Mouse (Mus musculus) forebrain, embryonic 13.5 days (tissue): Measurements from ENCODE around the gene Fjx1. TPM values are rescaled to one million over a fixed set of nuclear protein-coding genes. Genes with fewer than 3 reads are reported as not detected.

Source experiments
- ATAC-seq: fragments of 200-750 bp; cut with Nextera tagmentation; 2 replicates; pipeline ENCODE4 v1.8.0; 2017
- H3K27ac ChIP-seq: fragments of 300-500 bp; sonication (generic); 2 replicates; pipeline ENCODE4 v1.5.1; 2015; ENCODE audit warnings: inconsistent platforms, mild to moderate bottlenecking, moderate library complexity
- H3K27me3 ChIP-seq: fragments of 300-500 bp; sonication (generic); 2 replicates; pipeline ENCODE4 v1.6.1; 2015; ENCODE audit warnings: mild to moderate bottlenecking, inconsistent platforms
- H3K36me3 ChIP-seq: fragments of 300-500 bp; sonication (generic); 2 replicates; pipeline ENCODE4 v1.6.1; 2015; ENCODE audit warnings: mild to moderate bottlenecking, inconsistent platforms; ENCODE audit not compliant: poor library complexity, severe bottlenecking
- H3K4me1 ChIP-seq: fragments of 300-500 bp; sonication (generic); 2 replicates; pipeline ENCODE4 v1.6.1; 2015; ENCODE audit warnings: inconsistent platforms
- H3K4me2 ChIP-seq: fragments of 300-500 bp; sonication (generic); 2 replicates; pipeline ENCODE4 v1.6.1; 2015; ENCODE audit warnings: inconsistent platforms, mild to moderate bottlenecking, moderate library complexity
- H3K4me3 ChIP-seq: fragments of 300-500 bp; sonication (generic); 2 replicates; pipeline ENCODE4 v1.5.1; 2015; ENCODE audit warnings: mild to moderate bottlenecking, inconsistent platforms
- H3K9ac ChIP-seq: fragments of 300-500 bp; sonication (generic); 2 replicates; pipeline ENCODE4 v1.6.1; 2015; ENCODE audit warnings: mild to moderate bottlenecking, inconsistent platforms
- H3K9me3 ChIP-seq: fragments of 300-500 bp; sonication (generic); replicated peaks from 2 replicates; pipeline ENCODE4 v1.6.1; 2016; ENCODE audit warnings: inconsistent platforms
- WGBS: fragments of 180-500 bp; shearing (Covaris S2); methylation state at CpG from one replicate; pipeline ENCODE4 v1.1.7; 2015; 5-methylcytosine and 5-hydroxymethylcytosine counted together
- polyA plus RNA-seq: library from polyadenylated mRNA; unstranded; fragments of >200 nt; fragmentation: Nextera tagmentation; extraction: Ambion mirVana; gene quantifications from 2 replicates; pipeline ENCODE4 v1.2.1, GENCODE M21; 2015

Gene Fjx1
- 24.2 and 25.5 TPM in 2 replicates for polyA plus RNA-seq

- ATAC-seq: peak; percentile 83
- H3K27me3 ChIP-seq: no peaks in the 10 kb centered on the region
- H3K36me3 ChIP-seq: peaks cover 8% of the 10 kb centered on the region
- H3K4me3 ChIP-seq: peak within 1 kb of the TSS; percentile 90
- no peaks in the 10 kb centered on the region for H3K9me3 ChIP-seq
- WGBS: 1% methylated on average over 31 of the region's 49 CpGs
- H3K9ac ChIP-seq: peak within 1 kb of the TSS; percentile 99
- H3K4me1 ChIP-seq: peaks cover 34% of the 10 kb centered on the region
- H3K4me2 ChIP-seq: peak within 1 kb of the TSS; percentile 92
- H3K27ac ChIP-seq: peak within 1 kb of the TSS; percentile 96
Measured at GRCm38 (mm10) chr2:102451671-102452549, at the start of gene Fjx1. Gene Fjx1 (minus strand): TSS chr2:102452499.

- ATAC-seq: no peak
- Histone ChIP-seq H3K36me3 (no peaks in the 10 kb centered on the region), H3K4me3 (no peak overlapping the region), H3K4me2 (no peak overlapping the region), H3K27me3 (no peaks in the 10 kb centered on the region), H3K27ac (no peak overlapping the region), H3K9me3 (no peaks in the 10 kb centered on the region), H3K9ac (no peak overlapping the region), H3K4me1 (no peaks in the 10 kb centered on the region)
- 64% methylated on average over 4 of the region's 4 CpGs for WGBS
Measured at GRCm38 (mm10) chr2:102500001-102500689, 47.8 kb upstream of the Fjx1 start.

- Histone ChIP-seq H3K9me3 (no peaks in the 10 kb centered on the region), H3K9ac (no peak overlapping the region), H3K4me3 (no peak overlapping the region), H3K27ac (no peak overlapping the region), H3K36me3 (no peaks in the 10 kb centered on the region), H3K4me2 (no peak overlapping the region), H3K27me3 (no peaks in the 10 kb centered on the region), H3K4me1 (no peaks in the 10 kb centered on the region)
- ATAC-seq: no peak
- WGBS: 50% methylated on average over 3 of the region's 3 CpGs
Measured at GRCm38 (mm10) chr2:102480738-102481137, 28.4 kb upstream of the Fjx1 start.

GRCm38 (mm10) chr2:102476101-102476500 is 23.8 kb upstream of the Fjx1 start:
- Histone ChIP-seq H3K27me3 (no peaks in the 10 kb centered on the region), H3K36me3 (no peaks in the 10 kb centered on the region), H3K4me3 (no peak overlapping the region), H3K27ac (no peak overlapping the region), H3K9me3 (no peaks in the 10 kb centered on the region), H3K9ac (no peak overlapping the region), H3K4me1 (no peaks in the 10 kb centered on the region), H3K4me2 (no peak overlapping the region)
- no peak for ATAC-seq
- WGBS: 66% methylated on average over 2 of the region's 2 CpGs

GRCm38 (mm10) chr2:102468645-102469044 is 16.3 kb upstream of the Fjx1 start:
- Histone ChIP-seq H3K27ac (no peak overlapping the region), H3K9ac (no peak overlapping the region), H3K27me3 (no peaks in the 10 kb centered on the region), H3K4me2 (no peak overlapping the region), H3K9me3 (no peaks in the 10 kb centered on the region), H3K36me3 (no peaks in the 10 kb centered on the region), H3K4me1 (peaks cover 10% of the 10 kb centered on the region), H3K4me3 (no peak overlapping the region)
- ATAC-seq: no peak
- WGBS: 65% methylated on average over 3 of the region's 3 CpGs

- no peak overlapping the region for H3K27ac ChIP-seq
- H3K4me2 ChIP-seq: no peak overlapping the region
- H3K9me3 ChIP-seq: no peaks in the 10 kb centered on the region
- peaks cover 10% of the 10 kb centered on the region for H3K4me1 ChIP-seq
- ATAC-seq: peak; percentile 34; the same call in 1 of the 2 replicates
- H3K4me3 ChIP-seq: no peak overlapping the region
- no peak overlapping the region for H3K9ac ChIP-seq
- no peaks in the 10 kb centered on the region for H3K36me3 ChIP-seq
- no peaks in the 10 kb centered on the region for H3K27me3 ChIP-seq
- 92% methylated on average over 2 of the region's 2 CpGs for WGBS
Measured at GRCm38 (mm10) chr2:102464342-102464732, 12.0 kb upstream of the Fjx1 start.

GRCm38 (mm10) chr2:102463587-102464341 is 11.5 kb upstream of the Fjx1 start:
- 58% methylated on average over 12 of the region's 12 CpGs for WGBS
- H3K36me3 ChIP-seq: no peaks in the 10 kb centered on the region
- H3K4me1 ChIP-seq: peaks cover 10% of the 10 kb centered on the region
- peak overlapping the region; percentile 48; the same call in 1 of the 2 replicates for H3K27ac ChIP-seq
- ATAC-seq: peak; percentile 57; the same call in 1 of the 2 replicates
- no peak overlapping the region for H3K4me3 ChIP-seq
- H3K27me3 ChIP-seq: no peaks in the 10 kb centered on the region
- H3K4me2 ChIP-seq: no peak overlapping the region
- no peaks in the 10 kb centered on the region for H3K9me3 ChIP-seq
- no peak overlapping the region for H3K9ac ChIP-seq

- no peak for ATAC-seq
Measured at GRCm38 (mm10) chr2:102461491-102461890, 9.2 kb upstream of the Fjx1 start.

GRCm38 (mm10) chr2:102455126-102455525 is 2.8 kb upstream of the Fjx1 start:
- H3K4me1 ChIP-seq: peaks cover 11% of the 10 kb centered on the region
- no peaks in the 10 kb centered on the region for H3K27me3 ChIP-seq
- no peak overlapping the region for H3K9ac ChIP-seq
- ATAC-seq: no peak
- H3K36me3 ChIP-seq: no peaks in the 10 kb centered on the region
- H3K27ac ChIP-seq: no peak overlapping the region
- H3K4me3 ChIP-seq: no peak overlapping the region
- no peaks in the 10 kb centered on the region for H3K9me3 ChIP-seq
- no peak overlapping the region for H3K4me2 ChIP-seq
- 93% methylated on average over 1 of the region's 1 CpGs for WGBS

More at GRCm38 (mm10) chr2:102461491-102461890, 9.2 kb upstream of the Fjx1 start:
- H3K27me3 ChIP-seq: no peaks in the 10 kb centered on the region
- peaks cover 4% of the 10 kb centered on the region; the same call in 1 of the 2 replicates for H3K4me1 ChIP-seq
- no peak overlapping the region for H3K27ac ChIP-seq
- no peaks in the 10 kb centered on the region for H3K9me3 ChIP-seq
- no peak overlapping the region for H3K4me3 ChIP-seq
- no peak overlapping the region for H3K9ac ChIP-seq
- no peak overlapping the region for H3K4me2 ChIP-seq
- no peaks in the 10 kb centered on the region for H3K36me3 ChIP-seq
- 81% methylated on average over 1 of the region's 1 CpGs for WGBS

GRCm38 (mm10) chr2:102453447-102453846 is 1.1 kb upstream of the Fjx1 start:
- Histone ChIP-seq H3K27me3 (no peaks in the 10 kb centered on the region), H3K4me1 (peaks cover 23% of the 10 kb centered on the region), H3K4me3 (no peak overlapping the region), H3K4me2 (no peak overlapping the region), H3K9me3 (no peaks in the 10 kb centered on the region), H3K36me3 (no peaks in the 10 kb centered on the region), H3K9ac (no peak overlapping the region), H3K27ac (no peak overlapping the region)
- 22% methylated on average over 3 of the region's 3 CpGs for WGBS
- no peak for ATAC-seq

GRCm38 (mm10) chr2:102450761-102451670 is 1.3 kb downstream of the Fjx1 start:
- H3K4me3 ChIP-seq: peak overlapping the region; percentile 90
- no peaks in the 10 kb centered on the region for H3K27me3 ChIP-seq
- ATAC-seq: peak; percentile 61
- peak overlapping the region; percentile 99 for H3K9ac ChIP-seq
- WGBS: under 1% methylated on average over 86 of the region's 109 CpGs
- H3K36me3 ChIP-seq: peaks cover 14% of the 10 kb centered on the region
- peaks cover 34% of the 10 kb centered on the region for H3K4me1 ChIP-seq
- peak overlapping the region; percentile 92 for H3K4me2 ChIP-seq
- no peaks in the 10 kb centered on the region for H3K9me3 ChIP-seq
- H3K27ac ChIP-seq: peak overlapping the region; percentile 96
